ENCODE assay signal across 25 mouse cellular contexts in the genomic region with DNA sequence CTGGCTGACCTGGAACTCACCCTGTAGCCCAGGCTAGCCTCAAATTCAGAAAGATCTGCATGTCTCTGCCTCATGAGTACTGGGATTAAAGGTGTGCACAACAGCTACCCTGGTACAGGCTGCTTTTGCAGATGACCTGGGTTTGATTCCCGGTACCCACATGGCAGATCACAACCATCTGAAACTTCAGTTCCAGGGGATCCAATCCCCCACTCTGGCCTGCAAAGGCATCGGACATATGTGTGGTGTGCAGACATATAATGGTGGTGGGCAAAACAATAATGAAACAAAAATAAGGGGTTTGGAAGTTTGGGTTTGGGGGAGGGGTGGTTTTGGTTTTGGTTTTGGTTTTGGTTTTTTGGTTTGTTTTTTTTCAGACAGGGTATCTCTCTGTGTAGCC. TPM values are rescaled to one million over a fixed set of nuclear protein-coding genes. Genes with fewer than 3 reads are reported as not detected.
DNase-seq lines count a peak whose midpoint lies in the region; ATAC-seq and TF ChIP-seq lines count a peak whose summit lies in the region.
"Had no signal": no experiment of that assay in that cellular context is flagged by ENCODE, and none has a peak within 500 bp of the region (broad histone marks: within the 10 kb centered on the region; RNA-seq: fewer than 3 reads in every experiment).

No protein-coding gene starts in this region.

- WGBS in liver, postnatal 0 days (ENCODE audit: insufficient replicate concordance): 79% methylated on average over 2 of the region's 2 CpGs
- WGBS in liver, embryonic 12.5 days (ENCODE audit: insufficient replicate concordance): 70% methylated on average over 2 of the region's 2 CpGs
- WGBS in stomach, postnatal 0 days: 89% methylated on average over 2 of the region's 2 CpGs

- dilution Hi-C loops in CH12.LX (cut with MboI; ENCODE audit: extremely low pct_ligation_motif_present, extremely low pct_unique_long_range_greater_than_20kb, low sequenced_read_pairs): no loop called here

- TF ChIP-seq EP300 in liver, postnatal 0 days (IDR thresholded peaks at IDR 0.05; ENCODE audit: low read depth): no peak
- TF ChIP-seq EP300 in CH12.LX (IDR thresholded peaks at IDR 0.05; ENCODE audit: low read length): no peak
- TF ChIP-seq EP300 in stomach, postnatal 0 days (optimal IDR thresholded peaks at IDR 0.05): no peak

- no peak for TF ChIP-seq CTCF in liver, postnatal 0 days (IDR thresholded peaks at IDR 0.05; ENCODE audit: low read depth)
- TF ChIP-seq CTCF in CH12.LX (conservative IDR thresholded peaks at IDR 0.05 in 1 of 2, IDR thresholded peaks at IDR 0.05 in 1 of 2; ENCODE audit: low read depth in 2 of 2, low read length in 2 of 2): no peak
- no peak for TF ChIP-seq CTCF in stomach, postnatal 0 days (IDR thresholded peaks at IDR 0.05; ENCODE audit: low read depth)

- no peaks in the 10 kb centered on the region for H3K9me3 ChIP-seq in liver, postnatal 0 days (ENCODE audit: low read length)
- no peaks in the 10 kb centered on the region for H3K9me3 ChIP-seq in liver, embryonic 12.5 days (replicated peaks)
- no peaks in the 10 kb centered on the region for H3K9me3 ChIP-seq in CH12.LX (replicated peaks; ENCODE audit: low read length)
- no peaks in the 10 kb centered on the region for H3K9me3 ChIP-seq in stomach, postnatal 0 days (ENCODE audit: control insufficient read depth, low read length)
- H3K9me3 ChIP-seq: embryonic facial prominence, embryonic 13.5 days; forebrain, embryonic 13.5 days; hindbrain, embryonic 12.5 days had no signal

- no peak overlapping the region for H3K27ac ChIP-seq in liver, postnatal 0 days (ENCODE audit: low read depth)
- no peak overlapping the region for H3K27ac ChIP-seq in liver, embryonic 12.5 days
- no peak overlapping the region for H3K27ac ChIP-seq in CH12.LX (ENCODE audit: insufficient read depth, low read depth)
- no peak overlapping the region for H3K27ac ChIP-seq in stomach, postnatal 0 days (replicated peaks)
- H3K27ac ChIP-seq: embryonic facial prominence, embryonic 13.5 days; forebrain, embryonic 13.5 days; heart, embryonic 13.5 days; hindbrain, embryonic 12.5 days had no signal

- TF ChIP-seq POLR2A in CH12.LX (IDR thresholded peaks at IDR 0.05; ENCODE audit: low read depth, low read length): no peak

- in situ Hi-C loops in CH12.LX (cut with MboI; ENCODE audit: low pct_ligation_motif_present, low pct_unique_long_range_greater_than_20kb, low sequenced_read_pairs): no loop called here

- H3K36me3 ChIP-seq in liver, postnatal 0 days (replicated peaks; ENCODE audit: insufficient read depth, low read length): no peaks in the 10 kb centered on the region
- H3K36me3 ChIP-seq in liver, embryonic 12.5 days: no peaks in the 10 kb centered on the region
- H3K36me3 ChIP-seq in CH12.LX (replicated peaks in 1 of 2; ENCODE audit: control insufficient read depth in 1 of 2, insufficient read depth in 1 of 2, low read length in 1 of 2): no peaks in the 10 kb centered on the region
- no peaks in the 10 kb centered on the region for H3K36me3 ChIP-seq in stomach, postnatal 0 days (ENCODE audit: control insufficient read depth, insufficient read depth, low read length)
- H3K36me3 ChIP-seq: embryonic facial prominence, embryonic 13.5 days; heart, embryonic 13.5 days; hindbrain, embryonic 12.5 days had no signal

- H3K79me2 ChIP-seq in CH12.LX (replicated peaks; ENCODE audit: control insufficient read depth, extremely low read depth, insufficient read depth, poor library complexity, severe bottlenecking): no peaks in the 10 kb centered on the region

- no peaks in the 10 kb centered on the region for H3K27me3 ChIP-seq in liver, postnatal 0 days (ENCODE audit: insufficient read depth, low read length)
- H3K27me3 ChIP-seq in liver, embryonic 12.5 days (replicated peaks): no peaks in the 10 kb centered on the region
- H3K27me3 ChIP-seq in CH12.LX (replicated peaks): peaks cover 24% of the 10 kb centered on the region
- no peaks in the 10 kb centered on the region for H3K27me3 ChIP-seq in stomach, postnatal 0 days (ENCODE audit: control insufficient read depth, insufficient read depth, low read length)
- H3K27me3 ChIP-seq: embryonic facial prominence, embryonic 13.5 days; forebrain, embryonic 13.5 days; heart, embryonic 13.5 days; hindbrain, embryonic 12.5 days; Patski had no signal

- no peak overlapping the region for H3K9ac ChIP-seq in liver, postnatal 0 days (replicated peaks)
- H3K9ac ChIP-seq in liver, embryonic 12.5 days: no peak overlapping the region
- H3K9ac ChIP-seq in CH12.LX (ENCODE audit: insufficient read depth, low read depth): no peak overlapping the region
- no peak overlapping the region for H3K9ac ChIP-seq in stomach, postnatal 0 days (ENCODE audit: low read length)
- H3K9ac ChIP-seq: embryonic facial prominence, embryonic 13.5 days; forebrain, embryonic 13.5 days; heart, embryonic 13.5 days; hindbrain, embryonic 12.5 days had no signal

- no peak for ATAC-seq in liver, postnatal 0 days
- no peak for ATAC-seq in liver, embryonic 12.5 days
- ATAC-seq in stomach, postnatal 0 days (ENCODE audit: low FRiP score, low TSS enrichment): no peak
- ATAC-seq: activated CD4-positive, CD25-positive, alpha-beta regulatory T cell, adult 4 months; forebrain, embryonic 13.5 days; hindbrain, embryonic 16.5 days; Patski had no signal

- no peak overlapping the region for H3K4me2 ChIP-seq in liver, postnatal 0 days (ENCODE audit: low read depth, low read length)
- H3K4me2 ChIP-seq in liver, embryonic 12.5 days: no peak overlapping the region
- H3K4me2 ChIP-seq in CH12.LX (ENCODE audit: insufficient read depth, low read depth, poor library complexity, severe bottlenecking): peak overlapping the region; percentile 3; the same call in 1 of the 2 replicates
- no peak overlapping the region for H3K4me2 ChIP-seq in stomach, postnatal 0 days (replicated peaks; ENCODE audit: low read depth)
- H3K4me2 ChIP-seq: embryonic facial prominence, embryonic 13.5 days; forebrain, embryonic 13.5 days; heart, embryonic 13.5 days; hindbrain, embryonic 12.5 days had no signal

- no peaks in the 10 kb centered on the region for H3K4me1 ChIP-seq in liver, postnatal 0 days (ENCODE audit: insufficient read depth)
- H3K4me1 ChIP-seq in liver, embryonic 12.5 days: no peaks in the 10 kb centered on the region
- no peaks in the 10 kb centered on the region for H3K4me1 ChIP-seq in CH12.LX (ENCODE audit: control insufficient read depth in 1 of 2, insufficient read depth in 2 of 2)
- H3K4me1 ChIP-seq in stomach, postnatal 0 days (replicated peaks; ENCODE audit: control insufficient read depth, insufficient read depth): no peaks in the 10 kb centered on the region
- H3K4me1 ChIP-seq: embryonic facial prominence, embryonic 13.5 days; forebrain, embryonic 13.5 days; heart, embryonic 13.5 days; hindbrain, embryonic 12.5 days had no signal

- H3K4me3 ChIP-seq in liver, postnatal 0 days (ENCODE audit: low read depth, low read length): no peak overlapping the region
- H3K4me3 ChIP-seq in liver, embryonic 12.5 days: no peak overlapping the region
- no peak overlapping the region for H3K4me3 ChIP-seq in CH12.LX (replicated peaks in 1 of 3; ENCODE audit: low read depth in 2 of 3, low read length in 2 of 3, poor library complexity in 1 of 3)
- H3K4me3 ChIP-seq in stomach, postnatal 0 days (ENCODE audit: low read depth, low read length): no peak overlapping the region
- H3K4me3 ChIP-seq: embryonic facial prominence, embryonic 13.5 days; forebrain, embryonic 13.5 days; heart, embryonic 13.5 days; hindbrain, embryonic 12.5 days had no signal

- no peak for TF ChIP-seq RAD21 in CH12.LX (IDR thresholded peaks at IDR 0.05; ENCODE audit: low read depth, low read length)

- intact Hi-C loops in heart, postnatal 14 days (cut with DNase I): no loop called here

- DNase-seq in heart, adult 11 months: peak; percentile 55
- no peak for DNase-seq in heart, postnatal 14 days
- DNase-seq in liver, postnatal 0 days: peak; percentile 6
- DNase-seq in CH12.LX (ENCODE audit: extremely low read depth): no peak
- DNase-seq in stomach, postnatal 0 days (ENCODE audit: low spot score): peak; percentile 2
- no peak for DNase-seq in adrenal gland, adult 8-10 months
- DNase-seq: adrenal gland, postnatal 25 days; cerebellum, adult 18-20 months; cerebellum, adult 9-11 months; cerebellum, postnatal 36 days; heart, postnatal 4 days had no signal

RNA-seq across cellular contexts. Expression of gene Theg, which starts 15.8 kb away (rescaled TPM):
- not detected for total RNA-seq in heart, postnatal 14 days (2021)
- polyA plus RNA-seq in liver, postnatal 0 days (2015; fragmentation: Nextera tagmentation; extraction: Ambion mirVana): not detected in 2 replicates
- not detected in 2 replicates for polyA plus RNA-seq in liver, embryonic 12.5 days (2016; fragmentation: Nextera tagmentation; extraction: Ambion mirVana)
- total RNA-seq in CH12.LX (2012; rRNA removed) (not detected in 2 replicates), CH12.LX (2014; rRNA removed) (not detected in 2 replicates)
- not detected in 2 replicates for polyA plus RNA-seq in CH12.LX (2012; ENCODE audit: insufficient read length, low read depth)
- not detected in 2 replicates for polyA plus RNA-seq in stomach, postnatal 0 days (2015; fragmentation: Nextera tagmentation; extraction: Ambion mirVana)
- not detected for total RNA-seq in adrenal gland, adult 8-10 months (2022)
- total RNA-seq: adrenal gland, adult 18-20 months; adrenal gland, postnatal 25 days; gastrocnemius, adult 8-10 months; gastrocnemius, postnatal 4 days; heart, adult 8-10 months; heart, postnatal 4 days had no signal
- polyA plus RNA-seq: activated CD4-positive, CD25-positive, alpha-beta regulatory T cell, adult 4 months; C2C12; embryonic facial prominence, embryonic 13.5 days; forebrain, embryonic 13.5 days; heart, embryonic 13.5 days; heart, postnatal 0 days; hindbrain, embryonic 12.5 days; hindbrain, embryonic 16.5 days; Patski had no signal

RNA-seq across cellular contexts. Expression of gene Mier2, which starts 16.3 kb away (rescaled TPM):
- total RNA-seq in heart, postnatal 14 days (2021): 10 to 100 TPM in 1 of 2 experiments, 1 to 10 TPM in 1; 9.2 to 12.4 TPM
- 8.6 and 9.0 TPM in 2 replicates for polyA plus RNA-seq in liver, postnatal 0 days (2015; fragmentation: Nextera tagmentation; extraction: Ambion mirVana)
- polyA plus RNA-seq in liver, embryonic 12.5 days (2016; fragmentation: Nextera tagmentation; extraction: Ambion mirVana): 20.1 and 20.5 TPM in 2 replicates
- total RNA-seq in CH12.LX (2012; rRNA removed) (26.7 and 27.8 TPM in 2 replicates), CH12.LX (2014; rRNA removed) (20.7 and 22.4 TPM in 2 replicates)
- polyA plus RNA-seq in CH12.LX (2012; ENCODE audit: insufficient read length, low read depth): 25.5 and 30.2 TPM in 2 replicates
- 24.0 and 25.4 TPM in 2 replicates for polyA plus RNA-seq in stomach, postnatal 0 days (2015; fragmentation: Nextera tagmentation; extraction: Ambion mirVana)
- 10 to 100 TPM; 24.2 to 49.8 (median 41.4) TPM for total RNA-seq in adrenal gland, adult 8-10 months (2022)

RNA-seq across cellular contexts. Expression of gene Plpp2, which starts 37.7 kb away (rescaled TPM):
- 1 to 10 TPM; 2.4 to 3.1 TPM for total RNA-seq in heart, postnatal 14 days (2021)
- polyA plus RNA-seq in liver, postnatal 0 days (2015; fragmentation: Nextera tagmentation; extraction: Ambion mirVana): 32.7 and 38.8 TPM in 2 replicates
- polyA plus RNA-seq in liver, embryonic 12.5 days (2016; fragmentation: Nextera tagmentation; extraction: Ambion mirVana): 18.0 and 19.9 TPM in 2 replicates
- total RNA-seq in CH12.LX (2012; rRNA removed) (11.8 and 19.3 TPM in 2 replicates), CH12.LX (2014; rRNA removed) (10.6 and 11.5 TPM in 2 replicates)
- 13.9 and 14.5 TPM in 2 replicates for polyA plus RNA-seq in CH12.LX (2012; ENCODE audit: insufficient read length, low read depth)
- polyA plus RNA-seq in stomach, postnatal 0 days (2015; fragmentation: Nextera tagmentation; extraction: Ambion mirVana): 81.8 and 92.1 TPM in 2 replicates
- 10 to 100 TPM; 21.3 to 49.8 (median 30.1) TPM for total RNA-seq in adrenal gland, adult 8-10 months (2022)

RNA-seq across cellular contexts. Expression of gene C2cd4c, which starts 42.5 kb away (rescaled TPM):
- not detected for total RNA-seq in heart, postnatal 14 days (2021)
- polyA plus RNA-seq in liver, postnatal 0 days (2015; fragmentation: Nextera tagmentation; extraction: Ambion mirVana): not detected in 2 replicates
- not detected in 2 replicates for polyA plus RNA-seq in liver, embryonic 12.5 days (2016; fragmentation: Nextera tagmentation; extraction: Ambion mirVana)
- total RNA-seq in CH12.LX (2012; rRNA removed) (0.04 TPM in 1 of 2 replicates, not detected in the other), CH12.LX (2014; rRNA removed) (not detected in 2 replicates)
- polyA plus RNA-seq in CH12.LX (2012; ENCODE audit: insufficient read length, low read depth): not detected in 2 replicates
- polyA plus RNA-seq in stomach, postnatal 0 days (2015; fragmentation: Nextera tagmentation; extraction: Ambion mirVana): 0.02 and 0.07 TPM in 2 replicates
- total RNA-seq in adrenal gland, adult 8-10 months (2022): under 1 TPM; 0.12 to 0.31 (median 0.17) TPM
- polyA plus RNA-seq: activated CD4-positive, CD25-positive, alpha-beta regulatory T cell, adult 4 months; embryonic facial prominence, embryonic 13.5 days; heart, embryonic 13.5 days; heart, postnatal 0 days; Patski had no signal

Comparison
In these comparisons a context has a peak if more than half of its experiments do, and no peak if none do; other contexts are left out.
1. DNase-seq: peak in heart, adult 11 months (single experiment), liver, postnatal 0 days (single experiment) and stomach, postnatal 0 days (single experiment); none in heart, postnatal 14 days (0 of 2), CH12.LX (single experiment) and adrenal gland, adult 8-10 months (single experiment).